Mouse (Mus musculus) adrenal gland, adult 2 months (tissue): ENCODE results near the gene Magea3. TPM values are rescaled to one million over a fixed set of nuclear protein-coding genes. Genes with fewer than 3 reads are reported as not detected.
"Not testable (repeated sequence)": the region's sequence is repeated elsewhere in the genome, so short reads cannot be mapped to it uniquely, and the experiment has no call there.

Experiments used
- DNase-seq: peaks from one replicate; pipeline ENCODE4 v3.0.0; 2021
- long read RNA-seq: library from polyadenylated mRNA; stranded (forward); transcript quantifications from one replicate; pipeline ENCODE4 v2.0.0, GENCODE M21; 2021
- polyA plus RNA-seq: library from polyadenylated mRNA; depleted of rRNA; stranded (reverse); fragments of >200 nt; gene quantifications from 2 replicates; pipeline ENCODE4 v1.2.3, GENCODE M21; 2012; rRNA removed
- total RNA-seq, 2 experiments: library from RNA; stranded (reverse); gene quantifications; 2 replicates each; pipeline ENCODE4 v1.2.3; 2021

Magea3 gene
- not detected for total RNA-seq
- polyA plus RNA-seq, result not detected in 2 replicates
- long read RNA-seq, result 0 reads

DNA sequence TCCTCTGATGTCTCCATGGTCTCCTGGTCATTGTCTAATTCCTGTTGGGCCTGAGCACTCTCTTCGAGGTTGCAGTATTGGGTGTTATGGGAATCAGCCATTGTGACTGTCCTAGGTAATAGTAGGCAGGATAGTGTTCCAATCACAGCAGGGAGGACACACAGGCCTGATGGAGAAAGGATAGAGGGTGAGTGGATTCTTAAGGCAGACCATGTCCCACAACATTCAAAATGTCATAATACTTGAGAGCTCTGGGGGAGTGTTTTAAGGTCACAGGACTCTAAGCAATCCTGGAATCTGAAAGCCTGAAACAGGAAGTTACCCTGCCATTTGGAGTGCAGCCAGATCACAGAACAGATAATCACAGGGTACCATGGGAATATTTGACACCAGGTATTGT, at the start of gene Magea3:
TSS of gene Magea3 (minus strand) at position 101 of the 400 bp plus-strand sequence.
- not testable (repeated sequence) for DNase-seq

DNA sequence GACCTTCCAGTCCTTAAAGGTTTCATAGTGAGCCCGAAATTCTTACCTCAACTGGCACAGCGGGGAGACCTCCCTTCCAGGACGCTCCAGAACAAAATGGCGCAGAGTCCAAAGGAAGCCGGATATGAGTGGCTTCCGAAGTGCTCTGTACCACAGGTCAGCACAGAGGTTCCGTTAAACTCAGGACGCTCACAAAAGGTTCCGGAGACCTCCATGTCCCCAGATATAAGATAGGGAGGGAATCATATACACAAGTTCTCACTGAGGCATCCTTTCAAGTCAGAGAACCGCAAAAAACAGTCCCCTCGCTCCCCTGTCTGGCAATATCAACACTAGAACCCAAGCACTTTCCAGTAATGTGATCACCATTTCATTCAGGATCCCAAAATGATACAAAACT, 46.4 kb upstream of the Magea3 start, which contains the start of gene Magea8:
TSS of gene Magea8 (minus strand) at position 101 of the 400 bp plus-strand sequence.
- DNase-seq, result not testable (repeated sequence)

- not testable (repeated sequence) for DNase-seq
These were observed 13.4 kb downstream of the Magea3 start, which contains the start of gene Magea6 for GRCm38 (mm10) chrX:154935887-154936286. Gene Magea6, minus strand, starts transcription at chrX:154935987.

Other genes with a start within 250 kb of the Magea3 start
- not detected for gene Cldn34b1, start 59.2 kb downstream of the Magea3 start, total RNA-seq
- gene Cldn34b1, start 59.2 kb downstream of the Magea3 start, polyA plus RNA-seq, result not detected in 2 replicates
- not detected for gene Magea6, start 13.5 kb downstream of the Magea3 start, total RNA-seq
- gene Magea6, start 13.5 kb downstream of the Magea3 start, polyA plus RNA-seq, result not detected in 2 replicates
- not detected for gene Magea8, start 46.3 kb upstream of the Magea3 start, total RNA-seq
- not detected in 2 replicates for gene Magea8, start 46.3 kb upstream of the Magea3 start, polyA plus RNA-seq
- not detected for gene Magea5, start 113.6 kb upstream of the Magea3 start, total RNA-seq
- gene Magea5, start 113.6 kb upstream of the Magea3 start, polyA plus RNA-seq, result not detected in 2 replicates
- not detected for gene Magea1, start 140.3 kb upstream of the Magea3 start, total RNA-seq
- gene Magea1, start 140.3 kb upstream of the Magea3 start, polyA plus RNA-seq, result not detected in 2 replicates
- gene Magea2, start 144.2 kb upstream of the Magea3 start, total RNA-seq, result not detected
- not detected in 2 replicates for gene Magea2, start 144.2 kb upstream of the Magea3 start, polyA plus RNA-seq
- not detected for gene Cldn34b2, start 178.9 kb upstream of the Magea3 start, total RNA-seq
- gene Cldn34b2, start 178.9 kb upstream of the Magea3 start, polyA plus RNA-seq, result not detected in 2 replicates